Mouse (Mus musculus): ENCODE results near the gene Aph1a. TPM values are rescaled to one million over a fixed set of nuclear protein-coding genes. Genes with fewer than 3 reads are reported as not detected.

Aph1a gene
- polyA plus RNA-seq, 1 experiment = 230 TPM

GRCm38 (mm10) chr3:95903753-95904502 is 10.2 kb downstream of the Aph1a start:
- no peak for TF ChIP-seq GATA1 (IDR thresholded peaks at IDR 0.05; ENCODE audit: low read length)

- TF ChIP-seq GATA1 (IDR thresholded peaks at IDR 0.05; ENCODE audit: low read length) = no peak
Measured at GRCm38 (mm10) chr3:95904568-95904967, 10.8 kb downstream of the Aph1a start, which contains the start of gene Car14. Gene Car14 (minus strand): TSS chr3:95904691.

- TF ChIP-seq GATA1 (IDR thresholded peaks at IDR 0.05; ENCODE audit: low read length) = no peak
Measured at GRCm38 (mm10) chr3:95905146-95905939, 11.6 kb downstream of the Aph1a start.

GRCm38 (mm10) chr3:95905940-95906492 is 12.2 kb downstream of the Aph1a start:
- TF ChIP-seq GATA1 (IDR thresholded peaks at IDR 0.05; ENCODE audit: low read length) = no peak

- TF ChIP-seq GATA1 (IDR thresholded peaks at IDR 0.05; ENCODE audit: low read length) = no peak
Measured at GRCm38 (mm10) chr3:95906860-95907259, 13.1 kb downstream of the Aph1a start.

- TF ChIP-seq GATA1 (IDR thresholded peaks at IDR 0.05; ENCODE audit: low read length) = no peak
Measured at GRCm38 (mm10) chr3:95907613-95908012, 13.8 kb downstream of the Aph1a start.

- TF ChIP-seq GATA1 (IDR thresholded peaks at IDR 0.05; ENCODE audit: low read length) = no peak
Measured at GRCm38 (mm10) chr3:95914706-95915105, 20.9 kb downstream of the Aph1a start.

- TF ChIP-seq GATA1 (IDR thresholded peaks at IDR 0.05; ENCODE audit: low read length) = no peak
Measured at GRCm38 (mm10) chr3:95916760-95917159, 23.0 kb downstream of the Aph1a start.

GRCm38 (mm10) chr3:95924185-95924584 is 30.4 kb downstream of the Aph1a start:
- TF ChIP-seq GATA1 (IDR thresholded peaks at IDR 0.05; ENCODE audit: low read length) = no peak

GRCm38 (mm10) chr3:95925087-95925486 is 31.3 kb downstream of the Aph1a start:
- TF ChIP-seq GATA1 (IDR thresholded peaks at IDR 0.05; ENCODE audit: low read length) = no peak

GRCm38 (mm10) chr3:95928261-95928657 is 34.5 kb downstream of the Aph1a start:
- TF ChIP-seq GATA1 (IDR thresholded peaks at IDR 0.05; ENCODE audit: low read length) = no peak

- no peak for TF ChIP-seq GATA1 (IDR thresholded peaks at IDR 0.05; ENCODE audit: low read length)
Measured at GRCm38 (mm10) chr3:95928658-95929503, 35.1 kb downstream of the Aph1a start, which contains the start of gene Anp32e. Gene Anp32e (plus strand): TSS chr3:95929246.

GRCm38 (mm10) chr3:95929581-95930470 is 36.1 kb downstream of the Aph1a start:
- no peak for TF ChIP-seq GATA1 (IDR thresholded peaks at IDR 0.05; ENCODE audit: low read length)

- TF ChIP-seq GATA1 (IDR thresholded peaks at IDR 0.05; ENCODE audit: low read length) = no peak
Measured at GRCm38 (mm10) chr3:95930471-95930789, 36.7 kb downstream of the Aph1a start.
